Mouse (Mus musculus): Measurements from ENCODE around the gene Ccdc38. TPM values are rescaled to one million over a fixed set of nuclear protein-coding genes. Genes with fewer than 3 reads are reported as not detected.

The Ccdc38 gene
- polyA plus RNA-seq, 1 experiment from 2014 or later = 0.19 TPM

- Histone ChIP-seq H3K4me2 (no peak overlapping the region), H3K4me1 (ENCODE audit: control insufficient read depth, insufficient read depth, low read length) (no peaks in the 10 kb centered on the region), H3K36me3 (ENCODE audit: control insufficient read depth, insufficient read depth, low read length) (no peaks in the 10 kb centered on the region), H3K4me3 (ENCODE audit: low read depth, low read length) (no peak overlapping the region), H3K9me3 (replicated peaks; ENCODE audit: control insufficient read depth, low read length) (peaks cover 2% of the 10 kb centered on the region; the same call in 1 of the 2 replicates), H3K9ac (ENCODE audit: low read depth, low read length) (no peak overlapping the region), H3K27ac (ENCODE audit: low read depth, low read length) (no peak overlapping the region), H3K27me3 (ENCODE audit: control insufficient read depth, insufficient read depth, low read length) (no peaks in the 10 kb centered on the region)
- 83% methylated on average over 9 of the region's 9 CpGs for WGBS (ENCODE audit: insufficient replicate concordance)
- ATAC-seq (replicated peaks; ENCODE audit: insufficient number of reproducible peaks, low FRiP score, low TSS enrichment) = no peak
Observed at GRCm38 (mm10) chr10:93606326-93606725, 65.9 kb downstream of the Ccdc38 start.

DNA sequence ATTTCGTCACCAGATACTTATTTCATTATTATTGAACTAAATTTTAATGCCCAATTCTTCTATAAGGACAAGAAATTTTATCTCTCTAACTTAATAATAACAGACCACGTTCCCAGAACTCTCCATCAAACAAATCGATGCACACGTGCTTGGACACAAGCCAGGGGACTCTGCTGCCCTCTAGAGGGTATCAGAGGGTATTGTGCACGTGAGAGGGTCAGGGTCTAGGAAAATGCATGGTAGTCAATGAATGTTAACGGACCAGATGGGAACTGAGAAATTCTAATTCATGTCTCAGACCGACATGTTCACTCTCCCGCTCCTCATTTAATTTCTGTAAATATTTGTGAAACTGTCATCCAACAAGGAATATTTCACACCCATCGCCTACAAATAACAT lies 67.6 kb downstream of the Ccdc38 start:
- ATAC-seq (replicated peaks; ENCODE audit: insufficient number of reproducible peaks, low FRiP score, low TSS enrichment) = no peak
- Histone ChIP-seq H3K9ac (ENCODE audit: low read depth, low read length) (no peak overlapping the region), H3K9me3 (replicated peaks; ENCODE audit: control insufficient read depth, low read length) (peaks cover 2% of the 10 kb centered on the region; the same call in 1 of the 2 replicates), H3K27me3 (ENCODE audit: control insufficient read depth, insufficient read depth, low read length) (no peaks in the 10 kb centered on the region), H3K4me3 (ENCODE audit: low read depth, low read length) (no peak overlapping the region), H3K27ac (ENCODE audit: low read depth, low read length) (no peak overlapping the region), H3K4me1 (ENCODE audit: control insufficient read depth, insufficient read depth, low read length) (no peaks in the 10 kb centered on the region), H3K36me3 (ENCODE audit: control insufficient read depth, insufficient read depth, low read length) (no peaks in the 10 kb centered on the region), H3K4me2 (no peak overlapping the region)
- WGBS (ENCODE audit: insufficient replicate concordance) = 66% methylated on average over 9 of the region's 9 CpGs

DNA sequence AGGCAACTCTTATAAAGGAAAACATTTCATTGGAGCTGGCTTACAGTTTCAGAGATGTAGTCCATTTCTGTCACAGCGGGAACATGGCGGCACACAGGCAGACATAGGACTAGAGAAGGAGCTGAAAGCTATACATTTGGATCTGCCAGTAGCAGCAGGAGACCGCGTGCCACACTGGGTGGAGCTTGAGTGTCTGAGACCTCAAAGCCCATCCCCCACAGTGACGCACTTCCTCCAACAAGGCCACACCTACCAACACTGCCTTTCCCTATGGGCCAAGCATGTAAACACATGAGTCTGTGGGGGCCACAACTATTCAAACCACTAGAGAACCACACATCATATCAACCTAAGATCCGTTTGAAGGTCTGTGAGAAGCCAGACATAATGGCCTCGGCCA lies 68.8 kb downstream of the Ccdc38 start:
- Histone ChIP-seq H3K4me2 (no peak overlapping the region), H3K9me3 (replicated peaks; ENCODE audit: control insufficient read depth, low read length) (peaks cover 2% of the 10 kb centered on the region; the same call in 1 of the 2 replicates), H3K4me3 (ENCODE audit: low read depth, low read length) (no peak overlapping the region), H3K27ac (ENCODE audit: low read depth, low read length) (no peak overlapping the region), H3K9ac (ENCODE audit: low read depth, low read length) (no peak overlapping the region), H3K36me3 (ENCODE audit: control insufficient read depth, insufficient read depth, low read length) (no peaks in the 10 kb centered on the region), H3K4me1 (ENCODE audit: control insufficient read depth, insufficient read depth, low read length) (no peaks in the 10 kb centered on the region), H3K27me3 (ENCODE audit: control insufficient read depth, insufficient read depth, low read length) (no peaks in the 10 kb centered on the region)
- WGBS (ENCODE audit: insufficient replicate concordance) = 86% methylated on average over 7 of the region's 7 CpGs
- ATAC-seq (replicated peaks; ENCODE audit: insufficient number of reproducible peaks, low FRiP score, low TSS enrichment) = no peak

DNA sequence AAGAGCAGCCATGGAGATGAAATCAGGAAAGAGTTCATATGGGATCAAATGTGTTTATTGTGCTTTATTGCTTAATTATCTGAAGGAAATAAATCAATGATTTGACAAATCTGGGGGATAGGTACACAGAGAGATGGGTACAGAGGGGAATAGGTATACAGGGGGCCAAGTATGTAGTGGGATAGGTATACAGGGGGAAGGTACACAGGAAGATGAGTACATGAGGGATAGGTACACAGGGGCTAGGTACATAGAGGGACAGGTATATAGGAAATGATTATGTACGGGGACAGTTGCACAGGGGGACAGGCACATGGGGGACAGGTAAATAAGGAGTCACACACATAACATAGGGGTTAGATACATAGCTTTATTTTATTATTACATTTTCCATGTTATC lies 70.5 kb downstream of the Ccdc38 start:
- H3K27me3 ChIP-seq (ENCODE audit: control insufficient read depth, insufficient read depth, low read length) = no peaks in the 10 kb centered on the region
- WGBS (ENCODE audit: insufficient replicate concordance) = 97% methylated on average over 1 of the region's 1 CpGs
- no peaks in the 10 kb centered on the region for H3K4me1 ChIP-seq (ENCODE audit: control insufficient read depth, insufficient read depth, low read length)
- no peak overlapping the region for H3K9ac ChIP-seq (ENCODE audit: low read depth, low read length)
- no peak overlapping the region for H3K4me2 ChIP-seq
- no peak overlapping the region for H3K4me3 ChIP-seq (ENCODE audit: low read depth, low read length)
- no peak for ATAC-seq (replicated peaks; ENCODE audit: insufficient number of reproducible peaks, low FRiP score, low TSS enrichment)
- H3K27ac ChIP-seq (ENCODE audit: low read depth, low read length) = no peak overlapping the region
- peaks cover 2% of the 10 kb centered on the region; the same call in 1 of the 2 replicates for H3K9me3 ChIP-seq (replicated peaks; ENCODE audit: control insufficient read depth, low read length)
- no peaks in the 10 kb centered on the region for H3K36me3 ChIP-seq (ENCODE audit: control insufficient read depth, insufficient read depth, low read length)

DNA sequence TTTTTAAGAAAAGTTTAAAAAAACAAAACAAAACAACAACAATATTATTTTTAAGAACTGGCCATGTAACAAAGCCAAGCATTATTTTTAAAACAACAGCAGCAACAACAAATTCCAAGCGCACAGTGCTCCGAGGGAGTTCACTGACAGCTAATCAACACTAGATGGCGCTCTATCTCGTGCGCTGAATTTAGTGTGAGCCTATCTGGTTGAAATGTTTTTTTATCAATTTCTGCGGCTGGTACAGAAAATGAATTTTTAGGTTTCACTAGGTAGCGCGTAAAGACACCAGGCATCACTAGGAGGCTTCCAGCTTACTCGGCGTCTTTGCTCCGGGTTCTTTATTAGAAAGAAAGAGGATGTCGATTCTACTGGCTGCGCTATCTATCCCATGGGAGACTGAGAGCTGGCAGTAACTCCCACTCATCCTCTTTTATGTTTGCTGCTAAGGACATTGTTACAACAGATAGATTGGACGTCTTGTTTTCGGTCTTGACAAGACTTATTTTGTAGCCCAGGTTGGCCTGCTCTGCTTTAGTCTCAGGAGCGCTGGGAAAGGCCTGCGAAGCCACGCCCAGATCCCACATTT lies 71.1 kb downstream of the Ccdc38 start:
- Histone ChIP-seq H3K27ac (ENCODE audit: low read depth, low read length) (no peak overlapping the region), H3K4me3 (ENCODE audit: low read depth, low read length) (no peak overlapping the region), H3K9me3 (replicated peaks; ENCODE audit: control insufficient read depth, low read length) (peaks cover 2% of the 10 kb centered on the region; the same call in 1 of the 2 replicates), H3K27me3 (ENCODE audit: control insufficient read depth, insufficient read depth, low read length) (no peaks in the 10 kb centered on the region), H3K4me1 (ENCODE audit: control insufficient read depth, insufficient read depth, low read length) (no peaks in the 10 kb centered on the region), H3K4me2 (no peak overlapping the region), H3K9ac (ENCODE audit: low read depth, low read length) (no peak overlapping the region), H3K36me3 (ENCODE audit: control insufficient read depth, insufficient read depth, low read length) (no peaks in the 10 kb centered on the region)
- ATAC-seq (replicated peaks; ENCODE audit: insufficient number of reproducible peaks, low FRiP score, low TSS enrichment) = no peak
- WGBS (ENCODE audit: insufficient replicate concordance) = 44% methylated on average over 18 of the region's 18 CpGs

DNA sequence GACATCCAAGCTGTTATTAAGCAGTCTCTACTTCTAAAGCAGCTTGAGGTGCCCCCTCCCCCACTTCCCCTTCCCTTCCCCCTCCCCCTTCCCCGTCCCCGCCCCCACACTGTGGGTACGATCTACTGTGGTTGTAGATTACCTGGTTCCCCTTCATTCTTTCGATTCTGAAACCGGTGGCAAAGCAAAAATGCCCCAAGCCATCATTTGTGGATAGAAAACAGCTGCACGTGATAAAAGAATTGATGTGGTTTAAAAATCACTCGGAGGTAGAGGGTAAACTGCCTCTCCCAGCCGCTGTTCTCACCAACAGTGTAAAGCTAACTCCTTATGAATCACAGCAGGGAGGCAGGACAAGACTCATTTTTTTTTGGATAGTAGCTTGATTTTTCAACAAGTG lies 74.4 kb downstream of the Ccdc38 start:
- Histone ChIP-seq H3K4me2 (no peak overlapping the region), H3K9me3 (replicated peaks; ENCODE audit: control insufficient read depth, low read length) (no peaks in the 10 kb centered on the region), H3K4me3 (ENCODE audit: low read depth, low read length) (no peak overlapping the region), H3K36me3 (ENCODE audit: control insufficient read depth, insufficient read depth, low read length) (no peaks in the 10 kb centered on the region), H3K27ac (ENCODE audit: low read depth, low read length) (no peak overlapping the region), H3K27me3 (ENCODE audit: control insufficient read depth, insufficient read depth, low read length) (no peaks in the 10 kb centered on the region), H3K4me1 (ENCODE audit: control insufficient read depth, insufficient read depth, low read length) (no peaks in the 10 kb centered on the region), H3K9ac (ENCODE audit: low read depth, low read length) (no peak overlapping the region)
- WGBS (ENCODE audit: insufficient replicate concordance) = 76% methylated on average over 8 of the region's 8 CpGs
- ATAC-seq (replicated peaks; ENCODE audit: insufficient number of reproducible peaks, low FRiP score, low TSS enrichment) = no peak

DNA sequence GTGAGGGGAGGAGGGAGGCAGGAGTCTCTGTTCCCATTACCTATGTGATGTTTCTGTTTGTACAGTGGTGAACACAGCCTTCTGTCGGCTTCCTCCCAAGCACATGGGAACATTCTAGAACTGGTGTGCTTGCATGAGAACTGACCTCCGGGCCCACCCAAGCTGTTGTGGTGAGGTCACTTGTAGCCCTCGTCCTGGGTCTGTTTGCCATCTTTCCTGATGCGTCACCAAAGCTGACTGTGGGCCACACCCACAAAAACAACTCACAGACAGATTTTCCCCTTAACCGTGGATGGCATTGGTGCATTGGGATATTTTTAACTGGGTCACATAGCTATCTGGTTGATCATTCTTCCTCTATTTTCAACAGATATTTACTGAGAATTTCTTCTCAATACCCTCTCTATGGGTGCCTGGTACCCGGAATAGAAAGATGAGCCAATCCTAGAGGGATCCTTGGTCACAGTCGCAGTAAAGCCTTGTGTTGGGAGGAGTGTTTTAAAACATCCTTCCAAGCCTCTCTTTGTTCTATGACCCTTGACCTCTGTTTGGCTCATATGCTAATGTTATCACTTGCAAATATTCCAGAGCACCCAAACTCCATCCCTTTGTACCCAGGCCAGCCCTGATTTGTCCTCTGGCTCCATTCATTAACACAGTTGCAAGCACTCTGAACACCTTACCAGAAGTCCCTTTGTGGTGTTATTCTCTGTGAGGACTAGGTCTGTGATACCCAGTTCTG lies 80.2 kb downstream of the Ccdc38 start:
- ATAC-seq (replicated peaks; ENCODE audit: insufficient number of reproducible peaks, low FRiP score, low TSS enrichment) = no peak

DNA sequence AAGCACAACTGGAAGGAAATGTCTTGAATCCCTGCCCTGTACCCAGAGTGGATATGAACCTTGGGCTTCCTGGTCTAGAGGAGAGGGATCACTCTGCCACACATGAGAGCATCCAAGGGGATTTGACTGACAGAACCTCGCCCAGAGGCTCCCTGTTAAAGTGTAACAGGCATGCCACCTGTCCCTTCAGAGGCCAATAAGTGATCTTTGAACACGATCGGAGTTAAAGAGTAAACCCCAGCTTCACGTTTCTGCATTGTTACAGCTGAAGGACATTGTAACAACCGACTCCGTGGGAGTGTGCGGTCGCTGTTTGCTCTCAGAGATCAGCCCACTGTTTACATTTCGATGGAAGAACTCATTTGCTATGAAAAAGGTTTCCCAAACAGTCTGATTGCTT lies 83.3 kb downstream of the Ccdc38 start:
- H3K27ac ChIP-seq (ENCODE audit: low read depth, low read length) = no peak overlapping the region
- H3K4me3 ChIP-seq (ENCODE audit: low read depth, low read length) = no peak overlapping the region
- no peaks in the 10 kb centered on the region for H3K27me3 ChIP-seq (ENCODE audit: control insufficient read depth, insufficient read depth, low read length)
- WGBS (ENCODE audit: insufficient replicate concordance) = 63% methylated on average over 9 of the region's 9 CpGs
- H3K4me1 ChIP-seq (ENCODE audit: control insufficient read depth, insufficient read depth, low read length) = no peaks in the 10 kb centered on the region
- no peak for ATAC-seq (replicated peaks; ENCODE audit: insufficient number of reproducible peaks, low FRiP score, low TSS enrichment)
- no peaks in the 10 kb centered on the region for H3K36me3 ChIP-seq (ENCODE audit: control insufficient read depth, insufficient read depth, low read length)
- no peak overlapping the region for H3K9ac ChIP-seq (ENCODE audit: low read depth, low read length)
- no peak overlapping the region for H3K4me2 ChIP-seq
- H3K9me3 ChIP-seq (replicated peaks; ENCODE audit: control insufficient read depth, low read length) = no peaks in the 10 kb centered on the region

More for the DNA sequence above, 80.2 kb downstream of the Ccdc38 start:
- WGBS (ENCODE audit: insufficient replicate concordance) = 60% methylated on average over 7 of the region's 7 CpGs
- Histone ChIP-seq H3K4me3 (ENCODE audit: low read depth, low read length) (no peak overlapping the region), H3K4me2 (no peak overlapping the region), H3K4me1 (ENCODE audit: control insufficient read depth, insufficient read depth, low read length) (no peaks in the 10 kb centered on the region), H3K27me3 (ENCODE audit: control insufficient read depth, insufficient read depth, low read length) (no peaks in the 10 kb centered on the region), H3K36me3 (ENCODE audit: control insufficient read depth, insufficient read depth, low read length) (no peaks in the 10 kb centered on the region), H3K9ac (ENCODE audit: low read depth, low read length) (no peak overlapping the region), H3K27ac (ENCODE audit: low read depth, low read length) (no peak overlapping the region), H3K9me3 (replicated peaks; ENCODE audit: control insufficient read depth, low read length) (no peaks in the 10 kb centered on the region)

DNA sequence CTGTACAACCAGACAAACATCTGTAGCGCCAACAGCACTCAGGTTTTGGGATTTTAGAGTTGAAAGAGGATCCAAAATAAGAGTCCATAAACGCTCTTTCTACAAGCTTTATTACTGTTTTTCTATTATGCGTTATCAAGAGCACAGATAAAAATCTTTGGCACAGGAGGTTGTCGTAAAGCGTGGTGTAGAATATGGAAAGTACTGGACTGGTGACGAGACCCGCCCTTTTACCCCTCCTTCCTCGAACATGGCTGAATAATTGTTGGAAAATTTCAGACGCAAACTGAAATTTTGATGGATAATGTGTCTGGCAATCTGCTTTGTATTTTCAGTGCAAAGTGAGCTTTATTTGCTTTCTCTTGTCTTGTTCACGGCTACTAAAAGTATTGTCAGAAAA lies 83.7 kb downstream of the Ccdc38 start:
- no peak overlapping the region for H3K4me2 ChIP-seq
- H3K36me3 ChIP-seq (ENCODE audit: control insufficient read depth, insufficient read depth, low read length) = no peaks in the 10 kb centered on the region
- no peaks in the 10 kb centered on the region for H3K27me3 ChIP-seq (ENCODE audit: control insufficient read depth, insufficient read depth, low read length)
- no peaks in the 10 kb centered on the region for H3K4me1 ChIP-seq (ENCODE audit: control insufficient read depth, insufficient read depth, low read length)
- H3K27ac ChIP-seq (ENCODE audit: low read depth, low read length) = no peak overlapping the region
- no peak for ATAC-seq (replicated peaks; ENCODE audit: insufficient number of reproducible peaks, low FRiP score, low TSS enrichment)
- WGBS (ENCODE audit: insufficient replicate concordance) = 79% methylated on average over 10 of the region's 10 CpGs
- no peaks in the 10 kb centered on the region for H3K9me3 ChIP-seq (replicated peaks; ENCODE audit: control insufficient read depth, low read length)
- H3K4me3 ChIP-seq (ENCODE audit: low read depth, low read length) = no peak overlapping the region
- no peak overlapping the region for H3K9ac ChIP-seq (ENCODE audit: low read depth, low read length)
